Mouse (Mus musculus) WW6 (cell line): Measurements from ENCODE around the gene Fbxl3.

Experiments
- DNase-seq: peaks from one replicate; pipeline ENCODE4 v3.0.0-alpha.2; 2013; ENCODE audit warnings: low read depth, low spot score

Gene Fbxl3

GRCm38 (mm10) chr14:103085840-103086533, 13.4 kb downstream of the Fbxl3 start:
- no peak for DNase-seq

DNA sequence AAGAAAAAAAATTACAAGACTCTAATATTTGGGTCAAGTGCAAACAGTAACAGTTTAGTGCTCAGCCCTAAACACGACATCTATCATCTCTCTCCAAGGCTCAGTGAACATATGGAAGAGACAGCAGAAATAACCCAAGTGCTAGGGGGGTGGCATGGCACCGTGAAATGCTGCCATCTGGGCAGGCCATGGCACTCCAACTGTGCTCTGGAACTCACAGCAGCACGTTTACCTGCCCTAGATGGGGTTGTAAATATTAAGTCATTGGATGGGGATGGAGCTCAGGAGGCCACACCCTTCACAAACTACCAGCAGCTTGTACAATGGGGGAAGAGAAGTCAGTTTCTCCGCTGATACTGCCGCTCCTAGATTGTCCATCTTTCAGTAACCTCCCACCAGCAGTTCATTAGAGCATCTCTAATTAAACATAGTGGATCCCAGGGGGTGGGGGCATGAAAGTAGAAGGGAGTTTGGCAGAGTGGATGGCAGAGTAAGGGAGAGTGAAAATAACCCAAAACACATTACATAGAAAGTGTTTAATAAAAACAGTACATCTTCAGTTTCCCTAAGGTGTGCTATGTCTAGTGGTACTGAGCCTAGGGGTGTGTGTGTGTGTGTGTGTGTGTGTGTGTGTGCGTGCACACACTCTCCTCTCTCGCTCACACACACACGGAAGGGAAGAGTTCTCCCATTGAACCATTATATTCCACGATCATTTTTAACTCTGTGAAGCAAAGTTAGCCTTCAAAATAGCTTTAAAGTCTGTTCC, 20.0 kb downstream of the Fbxl3 start:
- DNase-seq, result no peak

- DNase-seq, result no peak
Observed at GRCm38 (mm10) chr14:103078006-103078912, 21.1 kb downstream of the Fbxl3 start.

- no peak for DNase-seq
Observed at GRCm38 (mm10) chr14:103077272-103078005, 21.9 kb downstream of the Fbxl3 start.

- no peak for DNase-seq
Observed at GRCm38 (mm10) chr14:103075166-103075565, 24.2 kb downstream of the Fbxl3 start.

DNA sequence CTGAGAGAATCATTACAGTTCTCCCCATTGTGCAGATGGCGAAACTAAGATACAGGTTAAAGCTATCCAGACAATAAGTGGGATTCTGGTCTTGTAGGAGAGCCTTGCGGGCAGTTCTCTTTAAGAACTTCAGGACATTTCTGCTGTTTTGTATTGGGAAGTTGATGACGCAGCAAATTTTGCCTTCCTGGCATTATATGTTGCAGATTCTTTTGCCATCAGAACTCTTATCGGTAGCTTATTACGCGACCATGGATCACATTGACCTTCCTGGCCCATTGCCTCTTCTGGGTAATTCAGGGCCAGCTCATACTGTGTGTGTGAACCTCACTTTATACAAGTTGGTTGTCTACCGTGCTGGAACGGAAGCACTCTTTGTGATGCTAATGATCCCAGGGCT, 25.5 kb downstream of the Fbxl3 start:
- no peak for DNase-seq

DNA sequence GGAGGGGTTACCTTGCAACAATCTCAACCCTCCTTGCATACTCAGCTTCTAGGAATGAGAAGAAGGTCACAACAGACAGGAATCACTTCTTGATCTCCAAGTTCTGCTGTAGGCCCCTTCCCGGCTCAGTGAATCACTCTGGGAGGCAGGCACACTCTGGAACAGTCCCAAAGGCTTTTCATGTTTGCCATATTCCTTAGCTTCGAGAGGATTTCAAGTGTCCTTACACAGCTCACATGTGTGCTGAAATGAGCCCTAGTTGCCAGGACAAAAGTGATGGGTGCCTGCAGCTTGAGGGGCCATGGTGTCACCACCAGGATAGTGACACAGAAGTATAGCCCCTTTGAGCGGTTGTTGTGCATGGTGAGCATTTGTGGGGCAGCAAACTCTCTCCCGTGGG, 26.6 kb downstream of the Fbxl3 start:
- DNase-seq, result no peak

DNA sequence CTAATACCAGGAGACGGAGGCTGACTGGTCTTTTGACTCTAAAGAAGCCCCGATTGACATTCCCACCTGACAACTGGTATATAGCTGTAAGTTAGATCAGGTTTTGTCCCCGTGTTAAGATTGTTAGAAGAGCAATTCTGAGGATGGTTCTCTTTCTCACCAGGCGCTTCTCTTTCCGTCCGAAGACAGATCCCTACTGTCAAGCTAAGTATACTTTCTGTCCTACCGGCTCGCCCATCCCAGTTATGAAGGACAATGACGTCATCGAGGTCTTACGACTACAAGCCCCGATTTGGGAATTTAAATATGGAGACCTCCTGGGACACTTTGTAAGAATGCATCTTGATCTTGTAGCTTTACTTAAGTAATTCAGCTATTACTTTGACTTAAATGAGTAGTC, 27.9 kb downstream of the Fbxl3 start:
- no peak for DNase-seq

GRCm38 (mm10) chr14:103070790-103071189, 28.6 kb downstream of the Fbxl3 start:
- no peak for DNase-seq

DNA sequence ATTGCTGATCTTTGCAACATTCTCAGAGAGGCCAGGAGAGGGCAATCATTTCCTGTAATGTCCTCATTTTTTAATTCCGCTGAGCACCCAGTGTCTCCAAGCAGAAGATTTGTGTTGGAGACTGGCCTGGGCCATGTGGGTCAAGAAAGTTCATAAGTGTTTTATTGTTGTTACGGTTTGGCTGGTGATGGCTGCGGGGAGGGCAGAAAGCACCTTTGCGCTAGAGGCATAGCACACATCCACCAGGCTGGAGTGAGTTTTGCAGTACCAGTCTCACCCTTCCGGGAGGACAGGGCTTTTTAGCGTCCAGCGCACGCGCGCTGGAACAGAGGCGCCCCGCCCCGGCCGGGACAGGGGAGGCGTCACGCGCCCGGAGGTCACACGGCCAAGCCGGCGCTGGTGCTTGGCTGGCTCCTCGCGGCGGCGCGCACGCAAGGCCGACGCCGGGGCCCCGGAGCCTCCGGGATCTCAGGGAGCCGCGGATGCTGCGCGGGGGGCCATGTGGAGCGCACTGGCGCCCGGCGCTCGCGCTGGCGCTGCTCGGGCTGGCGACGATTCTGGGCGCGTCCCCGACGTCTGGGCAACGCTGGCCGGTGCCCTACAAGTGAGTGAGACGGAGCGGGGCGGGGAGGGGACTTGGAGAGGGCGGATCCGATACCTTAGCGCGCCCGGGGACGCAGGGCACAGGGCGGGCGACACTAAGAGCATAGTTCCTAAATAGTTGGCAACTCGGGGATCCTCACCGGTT, 29.3 kb downstream of the Fbxl3 start, which contains the start of gene Cln5:
Cln5 (plus strand) TSS at position 353 of the 748 bp plus-strand sequence.
- DNase-seq, result peak; percentile 82

- no peak for DNase-seq
Observed at GRCm38 (mm10) chr14:103069465-103069863, 29.9 kb downstream of the Fbxl3 start.

- no peak for DNase-seq
Observed at GRCm38 (mm10) chr14:103065294-103066167, 33.8 kb downstream of the Fbxl3 start.

DNA sequence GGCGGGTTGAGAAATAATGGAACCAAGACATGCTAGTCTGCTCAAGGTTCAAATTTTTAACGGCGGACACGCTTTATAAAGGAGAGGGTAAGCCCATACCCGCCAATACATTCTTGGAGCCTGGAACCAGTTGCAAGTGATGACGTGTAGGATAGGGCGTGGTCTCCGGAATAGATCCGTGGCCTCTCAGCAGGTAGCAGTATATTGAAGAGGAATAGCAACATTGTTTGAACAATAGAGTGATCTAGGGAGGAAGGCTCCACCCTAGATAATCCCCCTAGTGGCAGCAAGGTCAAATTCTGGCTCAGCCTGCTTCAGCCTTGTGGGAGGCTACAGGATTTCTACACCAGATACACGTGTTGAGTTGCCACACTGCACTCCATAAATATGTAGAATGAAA, 39.9 kb downstream of the Fbxl3 start:
- DNase-seq, result no peak

- no peak for DNase-seq
Observed at GRCm38 (mm10) chr14:103058998-103059397, 40.4 kb downstream of the Fbxl3 start.

DNA sequence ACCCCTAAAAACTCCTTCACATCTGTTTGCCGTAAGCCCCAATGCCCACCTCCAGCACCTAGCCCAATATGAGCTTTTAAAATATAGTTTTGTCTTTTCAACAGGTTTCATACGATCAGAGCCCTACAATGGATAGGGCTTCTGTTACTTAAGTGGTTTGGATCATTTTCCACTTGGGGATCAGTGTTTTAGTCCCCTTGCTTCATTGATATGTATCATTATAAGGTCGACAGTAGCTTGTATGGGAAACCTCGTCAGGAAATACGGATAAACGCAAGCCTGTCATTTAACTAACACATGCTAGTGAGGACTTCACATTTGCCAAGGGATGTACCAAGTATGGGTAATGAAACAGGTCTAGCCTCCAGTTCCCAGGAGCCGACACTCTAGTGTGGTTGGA, 42.8 kb downstream of the Fbxl3 start:
- DNase-seq, result no peak

GRCm38 (mm10) chr14:103054731-103055130, 44.6 kb downstream of the Fbxl3 start:
- no peak for DNase-seq

DNA sequence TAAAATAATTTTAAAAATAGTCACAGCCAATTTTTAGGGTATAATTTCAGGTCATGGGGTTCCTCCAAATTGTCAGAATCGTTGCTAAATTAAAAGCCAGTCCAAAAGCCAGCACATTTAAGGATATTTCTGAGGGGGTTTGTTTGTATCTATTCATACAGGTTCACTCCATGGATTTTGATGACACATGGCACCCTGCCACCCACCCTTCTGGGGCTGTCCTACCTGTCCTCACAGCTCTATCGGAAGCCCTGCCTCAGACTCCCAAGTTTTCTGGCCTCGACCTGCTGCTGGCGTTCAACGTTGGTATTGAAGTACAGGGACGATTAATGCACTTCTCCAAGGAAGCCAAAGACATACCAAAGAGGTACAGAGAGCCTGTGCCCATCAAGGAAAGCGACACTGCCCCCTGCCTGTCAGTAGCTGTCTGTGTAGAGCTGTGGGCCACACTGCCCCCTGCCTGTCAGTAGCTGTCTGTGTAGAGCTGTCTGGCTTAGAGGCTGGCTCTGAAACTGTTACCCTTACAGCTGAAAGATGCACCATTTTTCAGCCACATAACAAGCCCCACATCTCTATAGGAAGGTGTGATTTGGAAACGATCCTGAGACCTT, 48.1 kb downstream of the Fbxl3 start:
- DNase-seq, result peak; percentile 57

GRCm38 (mm10) chr14:103048292-103049086, 50.9 kb downstream of the Fbxl3 start:
- no peak for DNase-seq
